Mouse (Mus musculus) liver (tissue): ENCODE data around the gene Bscl2.

ENCODE experiments used
- DNase-seq: peaks from one replicate; pipeline ENCODE4 v3.0.0-alpha.2; 2020; ENCODE audit warnings: mixed read lengths

The Bscl2 gene

DNA sequence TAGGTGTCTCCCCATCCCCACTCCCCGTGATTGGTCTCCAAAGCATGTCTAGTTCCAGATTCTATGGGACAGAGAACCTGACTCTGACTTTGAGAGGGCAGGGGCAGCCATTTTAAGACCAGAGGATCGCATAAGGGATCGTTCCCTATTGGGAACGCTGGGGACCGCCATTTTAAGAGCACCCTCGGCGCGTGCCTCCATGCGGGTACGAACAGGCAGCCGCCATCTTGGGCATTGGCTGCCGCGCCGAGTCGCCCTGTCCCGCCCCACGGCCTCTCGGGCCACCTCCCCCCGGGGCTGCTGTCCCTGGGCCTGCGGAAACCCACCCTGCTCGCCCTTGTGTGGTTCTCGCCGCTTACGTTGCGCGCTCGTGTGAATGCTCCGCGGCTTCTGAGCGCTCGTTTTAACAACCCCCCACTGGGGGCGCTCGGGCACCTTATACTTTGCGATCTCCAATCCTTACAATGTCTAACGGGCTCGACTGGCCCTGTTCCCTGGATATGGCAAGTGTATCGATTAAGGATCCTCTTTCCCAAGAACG is at the start of gene Bscl2:
Bscl2 (plus strand) TSS at position 217 of the 541 bp plus-strand sequence.
- DNase-seq: peak; percentile 85

GRCm38 (mm10) chr19:8788521-8788920 is 48.7 kb upstream of the Bscl2 start:
- no peak for DNase-seq

- DNase-seq: no peak
Measured at GRCm38 (mm10) chr19:8789171-8789570, 48.1 kb upstream of the Bscl2 start.

- DNase-seq: no peak
Measured at GRCm38 (mm10) chr19:8790171-8790570, 47.1 kb upstream of the Bscl2 start.

- peak; percentile 93 for DNase-seq
Measured at GRCm38 (mm10) chr19:8798264-8798946, 38.9 kb upstream of the Bscl2 start, which contains the start of gene Polr2g. TSS of gene Polr2g (minus strand) at chr19:8798577.

GRCm38 (mm10) chr19:8798947-8799315 is 38.3 kb upstream of the Bscl2 start:
- DNase-seq: no peak

DNA sequence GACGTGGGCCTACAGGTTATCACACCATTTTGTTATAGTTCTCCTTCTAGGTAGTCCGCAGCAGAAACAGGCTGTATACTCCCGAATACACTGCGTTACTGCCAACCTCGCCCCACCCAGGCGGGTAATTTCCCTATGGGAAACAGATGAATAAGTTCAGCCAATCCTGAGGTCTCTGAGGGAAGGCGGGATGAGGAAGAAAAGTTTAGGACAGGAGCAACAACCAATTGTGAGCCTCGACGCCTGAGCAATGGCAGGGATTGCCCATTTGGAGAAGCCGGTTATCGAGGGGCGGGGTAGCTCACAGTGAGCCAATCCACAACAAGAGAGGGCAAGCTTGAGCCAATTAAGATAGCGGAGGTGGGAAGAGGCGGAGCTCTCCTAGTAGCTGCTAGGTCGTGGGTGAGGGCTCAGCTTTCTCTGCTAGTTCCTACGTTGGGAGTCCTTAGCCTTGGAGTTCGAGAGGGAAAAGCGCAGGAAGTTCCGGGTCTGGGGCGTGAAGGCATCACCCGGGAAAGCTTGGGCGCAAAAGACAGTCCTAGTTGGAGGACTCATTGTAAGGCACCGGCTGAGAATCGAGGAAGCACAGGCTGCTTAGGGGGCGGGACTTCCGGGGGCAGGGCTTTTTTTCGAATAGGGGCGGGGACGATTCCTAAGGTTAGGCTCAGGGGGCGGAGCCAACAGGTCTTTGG is 35.0 kb upstream of the Bscl2 start, which contains the start of gene Zbtb3:
Zbtb3 (plus strand) TSS at position 426 of the 692 bp plus-strand sequence.
- peak; percentile 97 for DNase-seq

GRCm38 (mm10) chr19:8803204-8803780 is 34.0 kb upstream of the Bscl2 start:
- DNase-seq: no peak

DNA sequence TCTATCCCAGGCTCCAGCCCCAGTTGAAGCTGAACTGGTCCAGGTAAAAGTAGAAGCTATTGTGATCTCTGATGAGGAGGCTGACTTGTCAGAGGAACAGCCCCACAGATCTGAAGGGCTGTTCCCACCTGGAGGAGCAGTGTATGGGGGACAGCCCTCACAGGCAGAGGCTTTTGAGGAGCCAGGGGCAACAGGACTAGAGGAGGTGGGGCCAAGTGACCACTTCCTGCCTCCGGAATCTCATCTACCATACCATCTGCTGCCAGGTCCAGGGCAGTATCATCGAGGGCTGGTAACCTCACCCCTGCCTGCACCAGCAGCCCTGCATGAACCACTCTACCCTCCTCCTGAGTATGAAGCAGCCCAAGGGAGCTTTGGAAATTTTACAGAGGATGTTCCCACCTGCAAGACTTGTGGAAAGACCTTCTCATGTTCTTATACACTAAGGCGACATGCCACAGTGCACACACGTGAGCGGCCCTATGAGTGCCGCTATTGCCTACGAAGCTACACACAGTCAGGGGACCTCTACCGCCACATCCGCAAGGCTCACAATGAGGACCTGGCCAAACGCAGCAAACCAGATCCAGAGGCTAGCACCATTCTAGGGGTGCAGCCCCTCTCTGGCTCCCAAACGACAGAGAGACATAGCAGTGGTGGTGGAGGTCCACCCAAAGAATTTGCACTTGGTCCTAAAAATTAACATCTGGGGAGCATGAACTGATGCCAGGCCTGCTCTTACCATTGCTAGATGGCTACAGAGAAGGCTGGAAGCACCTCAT is 33.2 kb upstream of the Bscl2 start:
- DNase-seq: no peak

DNA sequence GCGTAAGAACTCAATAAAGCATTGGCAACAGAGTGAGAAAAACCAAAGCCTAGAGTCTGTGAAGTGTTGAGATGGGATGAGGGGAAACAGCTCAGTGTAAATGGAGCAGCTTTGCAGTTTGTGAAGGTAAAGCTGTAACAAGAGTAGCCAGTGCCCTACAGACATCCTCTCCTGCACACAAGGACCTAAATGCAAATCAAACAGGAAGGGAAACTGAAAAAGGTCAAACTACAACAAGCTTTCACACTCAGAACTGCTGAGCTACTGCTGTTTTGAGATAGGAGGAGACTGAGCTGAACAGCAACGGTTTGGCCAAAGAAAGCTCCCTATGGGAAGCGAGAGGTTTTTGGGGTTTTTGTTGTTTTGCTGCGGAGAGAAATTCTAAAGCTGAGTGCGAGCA is 30.5 kb upstream of the Bscl2 start:
- no peak for DNase-seq

DNA sequence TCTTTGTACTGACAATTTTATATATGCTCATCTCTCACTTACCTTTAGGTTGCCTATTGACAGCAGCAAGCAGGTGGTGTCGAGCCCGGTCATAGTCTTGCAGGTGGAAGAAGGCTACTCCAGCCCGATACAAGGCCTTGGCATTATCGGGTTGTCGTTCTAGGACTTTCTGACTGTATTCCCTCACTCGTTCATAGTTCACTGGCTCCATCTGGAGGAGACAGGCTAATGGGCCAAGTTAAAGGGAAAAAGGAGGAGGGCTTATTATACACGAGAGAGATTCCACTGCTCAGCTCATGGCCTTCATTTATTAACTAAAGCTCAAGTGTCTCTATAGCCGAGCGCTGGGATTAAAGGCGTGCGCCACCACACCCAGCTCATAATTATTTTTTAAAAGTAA is 21.5 kb upstream of the Bscl2 start:
- DNase-seq: no peak

GRCm38 (mm10) chr19:8817001-8817400 is 20.3 kb upstream of the Bscl2 start:
- no peak for DNase-seq

DNA sequence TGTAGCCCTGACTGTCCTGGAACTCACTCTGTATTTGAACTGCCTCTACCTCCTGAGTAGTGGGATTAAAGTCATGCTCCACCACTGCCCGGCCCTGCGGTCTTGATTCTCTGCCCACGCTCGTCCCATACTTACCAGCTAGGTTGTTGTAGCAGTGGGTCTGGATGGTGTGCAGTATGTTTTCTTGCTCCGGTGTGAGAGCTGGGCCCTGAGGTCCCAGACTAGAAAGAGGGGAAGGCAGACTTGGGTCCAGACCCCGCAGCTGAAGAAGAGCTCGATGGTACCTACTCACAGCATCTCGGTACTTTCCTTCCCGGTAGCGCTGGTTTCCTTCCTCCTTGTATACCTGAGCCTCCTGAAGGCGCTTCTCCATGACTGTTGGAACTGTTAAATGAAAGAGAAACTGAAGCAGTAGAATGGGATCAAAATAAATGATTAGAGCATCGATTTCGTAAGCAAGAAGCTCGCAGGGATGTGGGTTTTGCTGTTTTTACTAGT is 18.9 kb upstream of the Bscl2 start:
- no peak for DNase-seq

- peak; percentile 95 for DNase-seq
Measured at GRCm38 (mm10) chr19:8818801-8819595, 18.3 kb upstream of the Bscl2 start, which contains the start of gene Ttc9c. TSS of gene Ttc9c (minus strand) at chr19:8819333.

DNA sequence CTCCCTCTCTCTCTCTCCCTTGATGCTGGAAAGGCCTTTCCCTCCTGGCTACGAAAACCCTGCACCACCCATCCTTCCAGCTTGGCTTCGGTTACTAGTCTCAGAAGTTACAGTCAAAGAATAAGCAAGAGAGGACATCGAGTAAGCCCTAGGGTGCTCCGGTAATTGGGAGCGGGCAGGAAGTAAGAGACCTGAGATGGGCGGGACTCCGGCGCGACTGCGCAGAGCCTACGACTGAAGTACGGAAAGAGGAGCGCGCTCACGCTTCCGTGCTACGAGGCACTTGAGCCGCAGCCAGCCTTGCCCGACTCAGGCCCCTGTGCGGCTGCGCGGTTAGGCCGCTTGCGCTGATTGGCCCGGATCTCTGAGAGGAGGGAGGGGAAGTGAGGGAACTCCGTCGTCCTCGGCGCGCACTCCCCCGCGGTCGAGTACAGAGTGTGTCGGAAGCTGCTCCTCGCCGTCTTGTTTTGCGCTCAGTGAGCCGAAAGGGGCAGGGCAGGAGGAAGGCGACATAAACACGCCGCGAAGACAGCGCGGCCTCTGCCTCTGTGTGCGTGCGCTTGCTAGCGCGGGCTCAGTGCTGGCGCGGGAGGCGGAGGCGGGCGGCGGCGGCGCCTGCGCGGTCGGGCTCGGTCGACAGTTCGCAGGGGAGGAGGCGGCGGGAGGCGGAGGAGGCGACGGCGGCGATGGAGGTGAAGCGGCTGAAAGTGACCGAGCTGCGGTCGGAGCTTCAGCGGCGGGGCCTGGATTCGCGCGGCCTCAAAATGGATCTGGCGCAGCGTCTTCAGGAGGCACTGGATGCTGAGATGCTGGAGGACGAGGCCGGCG is 17.5 kb upstream of the Bscl2 start, which contains the start of gene Hnrnpul2:
Hnrnpul2 (plus strand) TSS at position 415 of the 828 bp plus-strand sequence.
- peak; percentile 97 for DNase-seq

DNA sequence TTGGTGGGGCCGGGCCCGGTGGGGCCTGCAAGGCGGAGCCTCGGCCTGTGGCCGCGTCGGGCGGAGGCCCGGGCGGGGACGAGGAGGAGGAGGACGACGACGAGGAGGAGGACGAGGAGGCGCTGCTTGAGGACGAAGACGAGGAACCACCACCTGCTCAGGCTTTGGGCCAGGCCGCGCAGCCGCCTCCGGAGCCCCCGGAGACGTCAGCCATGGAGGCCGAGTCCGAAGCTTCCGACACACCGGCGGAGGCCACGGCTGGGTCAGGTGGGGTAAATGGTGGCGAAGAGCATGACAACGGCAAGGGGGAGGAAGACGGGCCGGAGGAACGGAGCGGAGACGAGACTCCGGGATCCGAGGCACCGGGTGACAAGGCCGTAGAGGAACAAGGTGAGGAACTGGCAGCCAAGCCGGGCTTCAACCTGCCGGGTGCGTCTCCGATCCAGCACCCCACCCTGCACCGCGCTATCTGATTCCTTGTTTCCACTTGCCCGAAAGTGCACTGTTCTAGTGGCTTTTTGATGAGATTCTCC is 16.8 kb upstream of the Bscl2 start:
- peak; percentile 80 for DNase-seq

DNA sequence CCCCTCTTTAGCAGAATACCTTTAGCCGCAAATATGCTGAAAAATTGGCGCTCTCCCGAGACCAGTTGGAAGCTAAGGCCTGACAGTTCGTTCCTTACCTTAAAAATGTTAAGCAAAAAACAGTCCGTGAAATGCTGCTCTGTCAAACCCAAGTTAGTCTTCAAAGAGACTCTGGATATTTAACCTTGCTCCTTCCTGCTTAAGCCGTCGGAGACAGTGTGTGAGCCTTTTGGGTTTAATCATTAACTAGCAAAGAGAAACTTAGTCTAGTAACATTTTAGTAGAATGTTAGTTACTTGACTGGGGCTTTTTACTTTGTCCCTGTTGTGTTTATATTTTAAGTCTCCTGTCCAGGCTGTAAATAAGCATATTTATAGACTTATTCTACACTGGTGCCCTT is 16.1 kb upstream of the Bscl2 start:
- DNase-seq: no peak

GRCm38 (mm10) chr19:8822696-8823095 is 14.6 kb upstream of the Bscl2 start:
- no peak for DNase-seq

GRCm38 (mm10) chr19:8829660-8830059 is 7.6 kb upstream of the Bscl2 start, which contains the start of gene AC129217.1:
TSS of gene AC129217.1 (plus strand) at chr19:8829773.
- DNase-seq: no peak

DNA sequence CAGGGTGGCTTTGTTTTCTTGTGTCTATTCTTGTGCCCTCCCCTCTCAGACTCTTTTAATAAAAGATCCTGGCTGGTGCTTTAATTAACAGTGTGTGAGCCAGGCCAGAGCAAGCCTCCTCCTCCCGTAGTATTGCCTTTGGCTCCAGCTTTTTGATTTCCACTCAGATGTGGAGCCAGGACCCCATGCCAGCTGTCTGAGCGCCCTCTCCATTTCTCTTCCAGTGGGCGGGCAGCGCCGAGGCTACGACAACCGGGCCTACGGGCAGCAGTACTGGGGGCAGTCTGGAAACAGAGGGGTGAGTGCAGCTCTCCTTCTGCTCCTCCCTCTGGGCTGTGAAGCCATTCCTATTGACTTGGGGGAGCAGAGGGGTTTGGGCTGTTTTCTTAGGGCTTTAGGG is 6.6 kb upstream of the Bscl2 start:
- no peak for DNase-seq
